Mouse (Mus musculus) embryonic stem cell, embryonic (primary cell): Measurements from ENCODE around the gene Tmem198b.

Experiments used
- CTCF ChIA-PET, 4 experiments: fragments of 300-600 bp in 2 of 4; fragments of 350-600 bp in 2 of 4; sonication (Branson Sonifier 250); formaldehyde crosslinking; loops; one replicate each; lab custom pipeline; 2022; ENCODE audit warnings: inconsistent platforms in 2 of 4; lab: Charles Lee
- POLR2A ChIA-PET, 4 experiments: fragments of 300-600 bp in 2 of 4; fragments of 350-600 bp in 2 of 4; sonication (Branson Sonifier 250); formaldehyde crosslinking; loops; one replicate each; lab custom pipeline; 2022; ENCODE audit warnings: antibody characterized with exemption in 4 of 4, inconsistent platforms in 1 of 4; lab: Charles Lee

Tmem198b gene

GRCm38 (mm10) chr10:128807018-128807417, 2.8 kb upstream of the Tmem198b start:
- ChIA-PET CTCF (interaction anchor here in 2 of 4 experiments (0.5 to 1.6 kb wide), 3 partner anchors 8 to 33 kb away, joined by 3 to 4 read pairs (median 4); partner anchors contain the start of gene Ormdl2 (in 1 of the 2)), POLR2A (interaction anchor here in 3 of 4 experiments (0.6 to 2.3 kb wide), 12 partner anchors 7 to 111 kb away, joined by 3 to 11 read pairs (median 4); partner anchors contain the start of genes Ormdl2 (in 2 of the 3), Cdk2 (in 1 of the 3), Pmel (in 1 of the 3) and Rab5b (in 1 of the 3))

GRCm38 (mm10) chr10:128806086-128806485, 1.9 kb upstream of the Tmem198b start:
- ChIA-PET CTCF (interaction anchor here (0.5 to 1.7 kb wide), 11 partner anchors 15 to 395 kb away, joined by 3 to 20 read pairs (median 4); partner anchors contain the start of genes Esyt1 (in 1 of the 4), Nabp2 (in 1 of the 4), Ormdl2 (in 1 of the 4) and Rnf41 (in 1 of the 4)), POLR2A (interaction anchor here (0.6 to 4.7 kb wide), 68 partner anchors 9 to 349 kb away, joined by 3 to 41 read pairs (median 6); partner anchors contain the start of genes Ormdl2 (in 4 of the 4), Pa2g4 (in 2 of the 4), Pym1 (in 2 of the 4) and Rab5b (in 2 of the 4))

GRCm38 (mm10) chr10:128805092-128806000, 1.2 kb upstream of the Tmem198b start:
- CTCF ChIA-PET: interaction anchor here (0.5 to 1.8 kb wide), 28 partner anchors 15 to 1961 kb away, joined by 3 to 20 read pairs (median 3); partner anchors contain the start of genes Cnpy2 (in 1 of the 4), Dgka (in 1 of the 4), Esyt1 (in 1 of the 4) and Nabp2 (in 1 of the 4)
- POLR2A ChIA-PET: interaction anchor here (0.5 to 4.7 kb wide), 126 partner anchors 8 to 537 kb away, joined by 3 to 41 read pairs (median 4); partner anchors contain the start of genes Ormdl2 (in 4 of the 4), Pa2g4 (in 3 of the 4), Pym1 (in 3 of the 4) and Zc3h10 (in 3 of the 4)

- ChIA-PET CTCF (interaction anchor here in 3 of 4 experiments (0.6 to 1.6 kb wide), 3 partner anchors 30 to 91 kb away, joined by 5 to 9 read pairs (median 6); no protein-coding TSS in a partner anchor), POLR2A (interaction anchor here in 3 of 4 experiments (0.6 to 4.7 kb wide), 40 partner anchors 9 to 1468 kb away, joined by 3 to 41 read pairs (median 8); partner anchors contain the start of genes Pym1 (in 3 of the 3), Cdk2 (in 2 of the 3), Ormdl2 (in 2 of the 3) and Pa2g4 (in 2 of the 3))
These were observed 349 bp downstream of the Tmem198b start, which contains the start of gene Dnajc14 for GRCm38 (mm10) chr10:128803771-128804270. TSS of gene Dnajc14 (plus strand) at chr10:128804062.

- ChIA-PET POLR2A (interaction anchor here in 2 of 4 experiments (0.6 to 4.7 kb wide), 18 partner anchors 8 to 645 kb away, joined by 3 to 41 read pairs (median 13); partner anchors contain the start of genes Ormdl2 (in 2 of the 2), Pym1 (in 2 of the 2), Cdk2 (in 1 of the 2) and Pa2g4 (in 1 of the 2)), CTCF (no interaction called here)
These were observed 809 bp downstream of the Tmem198b start for GRCm38 (mm10) chr10:128803361-128803760.

GRCm38 (mm10) chr10:128802956-128803355, 1.2 kb downstream of the Tmem198b start:
- POLR2A ChIA-PET: interaction anchor here in 2 of 4 experiments (0.6 to 4.7 kb wide), 15 partner anchors 8 to 644 kb away, joined by 3 to 41 read pairs (median 16); partner anchors contain the start of genes Ormdl2 (in 2 of the 2), Pym1 (in 2 of the 2) and Cdk2 (in 1 of the 2)
- CTCF ChIA-PET: no interaction called here

GRCm38 (mm10) chr10:128801981-128802495, 2.1 kb downstream of the Tmem198b start:
- ChIA-PET POLR2A (interaction anchor here in 1 of 4 experiments (4.7 kb wide), 1 partner anchor 7 kb away, joined by 41 read pairs; no protein-coding TSS in a partner anchor), CTCF (no interaction called here)

- ChIA-PET CTCF (no interaction called here), POLR2A (interaction anchor here in 2 of 4 experiments (0.9 to 2.7 kb wide), 8 partner anchors 9 to 110 kb away, joined by 3 to 8 read pairs (median 4); partner anchors contain the start of gene Pym1 (in 1 of the 2))
These were observed 5.5 kb downstream of the Tmem198b start for GRCm38 (mm10) chr10:128798676-128799075.

GRCm38 (mm10) chr10:128795581-128795980, 8.6 kb downstream of the Tmem198b start:
- ChIA-PET POLR2A (interaction anchor here (0.8 to 5.5 kb wide), 10 partner anchors 8 to 247 kb away, joined by 3 to 41 read pairs (median 4); partner anchors contain the start of genes Tmem198b (in 3 of the 4), Dnajc14 (in 2 of the 4) and Zc3h10 (in 1 of the 4)), CTCF (interaction anchor here in 3 of 4 experiments (0.6 to 1.2 kb wide), 5 partner anchors 22 to 206 kb away, joined by 3 to 8 read pairs (median 4); no protein-coding TSS in a partner anchor)

- CTCF ChIA-PET: no interaction called here
- POLR2A ChIA-PET: interaction anchor here in 3 of 4 experiments (0.8 to 5.5 kb wide), 11 partner anchors 9 to 246 kb away, joined by 3 to 41 read pairs (median 3); partner anchors contain the start of genes Dnajc14 (in 2 of the 3), Tmem198b (in 2 of the 3) and Zc3h10 (in 1 of the 3)
These were observed 9.8 kb downstream of the Tmem198b start for GRCm38 (mm10) chr10:128794391-128794790.

GRCm38 (mm10) chr10:128793258-128793657, 10.9 kb downstream of the Tmem198b start:
- POLR2A ChIA-PET: interaction anchor here in 3 of 4 experiments (1.2 to 5.5 kb wide), 5 partner anchors 9 to 82 kb away, joined by 3 to 41 read pairs (median 8); partner anchors contain the start of genes Dnajc14 (in 2 of the 3) and Tmem198b (in 2 of the 3)
- CTCF ChIA-PET: no interaction called here

GRCm38 (mm10) chr10:128792041-128792440, 12.1 kb downstream of the Tmem198b start:
- ChIA-PET POLR2A (interaction anchor here in 3 of 4 experiments (0.6 to 5.5 kb wide), 5 partner anchors 11 to 53 kb away, joined by 3 to 34 read pairs (median 3); partner anchors contain the start of genes Tmem198b (in 2 of the 3), Dnajc14 (in 1 of the 3) and Pym1 (in 1 of the 3)), CTCF (interaction anchor here (0.6 to 1.2 kb wide), 4 partner anchors 18 to 343 kb away, joined by 3 to 5 read pairs (median 3); no protein-coding TSS in a partner anchor)

GRCm38 (mm10) chr10:128790398-128791124, 13.6 kb downstream of the Tmem198b start, which contains the start of gene Mmp19:
TSS of gene Mmp19 (plus strand) at chr10:128790910.
- CTCF ChIA-PET: interaction anchor here in 1 of 4 experiments (0.6 kb wide), 2 partner anchors 675 to 1972 kb away, joined by 3 to 5 read pairs; no protein-coding TSS in a partner anchor
- POLR2A ChIA-PET: interaction anchor here in 3 of 4 experiments (0.7 to 1.5 kb wide), 9 partner anchors 9 to 94 kb away, joined by 3 to 6 read pairs (median 3); partner anchors contain the start of gene Dgka (in 1 of the 3)

GRCm38 (mm10) chr10:128780200-128780599, 24.0 kb downstream of the Tmem198b start:
- POLR2A ChIA-PET: no interaction called here
- CTCF ChIA-PET: no interaction called here

GRCm38 (mm10) chr10:128779011-128779795, 25.0 kb downstream of the Tmem198b start:
- CTCF ChIA-PET: no interaction called here
- POLR2A ChIA-PET: interaction anchor here in 2 of 4 experiments (0.5 to 1.1 kb wide), 5 partner anchors 11 to 34 kb away, joined by 3 to 6 read pairs (median 3); no protein-coding TSS in a partner anchor
